Mouse (Mus musculus): Measurements from ENCODE around the gene Vopp1.

- no peak for TF ChIP-seq GATA1 (IDR thresholded peaks at IDR 0.05; ENCODE audit: borderline replicate concordance, low read length)
- TF ChIP-seq FLI1 (IDR thresholded peaks at IDR 0.05; ENCODE audit: low read length) = no peak
Observed at GRCm38 (mm10) chr6:57784251-57784650, 40.7 kb downstream of the Vopp1 start.
